In genomic region chr10:21159697-21160394, GRCm38 (mm10) we compare ENCODE assay signal across 7 mouse cellular contexts. TPM values are rescaled to one million over a fixed set of nuclear protein-coding genes. Genes with fewer than 3 reads are reported as not detected.
DNase-seq lines count a peak whose midpoint lies in the region; ATAC-seq and TF ChIP-seq lines count a peak whose summit lies in the region.

No protein-coding gene starts in this region.

- H3K27me3 ChIP-seq in heart, embryonic 16.5 days (ENCODE audit: control insufficient read depth, insufficient read depth, low read length): peaks cover 11% of the 10 kb centered on the region
- peaks cover 8% of the 10 kb centered on the region for H3K27me3 ChIP-seq in small intestine, adult 2 months (ENCODE audit: control insufficient read depth, insufficient read depth, low read length)

- H3K36me3 ChIP-seq in heart, embryonic 16.5 days (ENCODE audit: control insufficient read depth, insufficient read depth): no peaks in the 10 kb centered on the region
- H3K36me3 ChIP-seq in small intestine, adult 2 months (ENCODE audit: control insufficient read depth, insufficient read depth, low read length): peaks cover 2% of the 10 kb centered on the region

- under 1% methylated on average over 44 of the region's 44 CpGs for WGBS in heart, embryonic 16.5 days
- WGBS in small intestine, adult 2 months: under 1% methylated on average over 44 of the region's 44 CpGs

- H3K9ac ChIP-seq in heart, embryonic 16.5 days (ENCODE audit: low read length): peak overlapping the region; percentile 75

- H3K4me1 ChIP-seq in heart, embryonic 16.5 days (ENCODE audit: control insufficient read depth, insufficient read depth, low read length): peaks cover 6% of the 10 kb centered on the region
- H3K4me1 ChIP-seq in small intestine, adult 2 months (ENCODE audit: control insufficient read depth, insufficient read depth, insufficient read length, low read length): no peaks in the 10 kb centered on the region; the same call in none of the 2 replicates

- no peak for TF ChIP-seq CTCF in small intestine, adult 2 months (IDR thresholded peaks at IDR 0.05; ENCODE audit: extremely low read depth, insufficient read length, insufficient replicate concordance, low read depth, low read length)

- DNase-seq in CD8-positive naive resting alpha-beta T cell, adult 2 months (ENCODE audit: low read depth in 2 of 2, low spot score in 2 of 2): peak; percentile 32 to 45
- DNase-seq in Muller cell, postnatal 12 days (ENCODE audit: inconsistent ontology term): peak; percentile 57
- DNase-seq in embryo, embryonic 11 days: peak; percentile 50
- DNase-seq in layer of hippocampus, adult 9-11 months: peak; percentile 19

- H3K9me3 ChIP-seq in heart, embryonic 16.5 days (replicated peaks; ENCODE audit: control insufficient read depth, low read length): no peaks in the 10 kb centered on the region

- H3K4me3 ChIP-seq in heart, embryonic 16.5 days (ENCODE audit: low read length): peak overlapping the region; percentile 80
- peak overlapping the region; percentile 95 for H3K4me3 ChIP-seq in small intestine, adult 2 months (ENCODE audit: low read depth, low read length)

- TF ChIP-seq POLR2A in small intestine, adult 2 months (IDR thresholded peaks at IDR 0.05; ENCODE audit: low read depth, low read length): no peak

- no peak; the same call in 1 of the 2 replicates for ATAC-seq in heart, embryonic 16.5 days (replicated peaks; ENCODE audit: extremely low read depth, insufficient read depth, low FRiP score)
- 0 out of 2 replicates have a peak, but pooled peaks have one; percentile 6 for ATAC-seq in megakaryocyte progenitor cell, adult 5-6 weeks (replicated peaks; ENCODE audit: poor library complexity)

- peak overlapping the region; percentile 39; the same call in 1 of the 2 replicates for H3K27ac ChIP-seq in heart, embryonic 16.5 days (ENCODE audit: low read length)
- H3K27ac ChIP-seq in small intestine, adult 2 months (ENCODE audit: insufficient read depth, low read depth, low read length): peak overlapping the region; percentile 81

- H3K4me2 ChIP-seq in heart, embryonic 16.5 days (ENCODE audit: low read depth, low read length): peak overlapping the region; percentile 100

RNA-seq across cellular contexts. Expression of gene Myb, which starts 0.9 kb away (rescaled TPM):
- 6.3 and 15.9 TPM in 2 replicates for polyA plus RNA-seq in heart, embryonic 16.5 days (2015; fragmentation: Nextera tagmentation; extraction: Ambion mirVana)
- 681 and 848 TPM in 2 replicates for total RNA-seq in megakaryocyte progenitor cell, adult 5-6 weeks (2015)
- total RNA-seq in megakaryocyte progenitor cell, adult 5-6 weeks (2017): 484 and 588 TPM in 2 replicates
- polyA plus RNA-seq in small intestine, adult 2 months (2012; rRNA removed): 4.8 and 8.4 TPM in 2 replicates
